Mouse (Mus musculus) induced T-regulatory cell, adult 2 months (primary cell): ENCODE measurements around the gene Pf4.
A peak's percentile ranks its signal among the peaks of the same experiment; 100 is the strongest.
"Not testable (repeated sequence)": the region's sequence is repeated elsewhere in the genome, so short reads cannot be mapped to it uniquely, and the experiment has no call there.

Experiments used
- DNase-seq: peaks from one replicate; pipeline ENCODE4 v3.0.0-alpha.2; 2012; ENCODE audit warnings: low read depth

Gene Pf4

GRCm38 (mm10) chr5:90788114-90788513 lies 15.9 kb downstream of the Pf4 start:
- peak; percentile 1 for DNase-seq

GRCm38 (mm10) chr5:90789306-90790073 lies 17.3 kb downstream of the Pf4 start:
- no peak for DNase-seq

- DNase-seq: no peak
Observed at GRCm38 (mm10) chr5:90790074-90790502, 17.9 kb downstream of the Pf4 start.

GRCm38 (mm10) chr5:90794195-90794625 lies 22.0 kb downstream of the Pf4 start, which contains the start of gene Cxcl15:
TSS of gene Cxcl15 (plus strand) at chr5:90794534.
- DNase-seq: no peak

- not testable (repeated sequence) for DNase-seq
Observed at GRCm38 (mm10) chr5:90795392-90795791, 23.2 kb downstream of the Pf4 start.

GRCm38 (mm10) chr5:90804574-90804973 lies 32.3 kb downstream of the Pf4 start:
- no peak for DNase-seq

- no peak for DNase-seq
Observed at GRCm38 (mm10) chr5:90806050-90806449, 33.8 kb downstream of the Pf4 start.

GRCm38 (mm10) chr5:90807176-90807950 lies 35.1 kb downstream of the Pf4 start:
- DNase-seq: no peak

GRCm38 (mm10) chr5:90819756-90820155 lies 47.5 kb downstream of the Pf4 start:
- no peak for DNase-seq
